Mouse (Mus musculus) G1E-ER4 (cell line): ENCODE results near the gene Cdkl5. TPM values are rescaled to one million over a fixed set of nuclear protein-coding genes. Genes with fewer than 3 reads are reported as not detected.

Experiments
- GATA1 ChIP-seq: IDR thresholded peaks from one replicate; pipeline ENCODE4 v1.8.0; 2012; ENCODE audit warnings: low read length, inconsistent platforms
- polyA plus RNA-seq: library from polyadenylated mRNA; stranded (reverse); fragments of >175 nt; gene quantifications from 2 replicates; pipeline ENCODE4 v1.2.3, GENCODE M21; 2012

Cdkl5 gene
- 0.11 and 0.21 TPM in 2 replicates for polyA plus RNA-seq

DNA sequence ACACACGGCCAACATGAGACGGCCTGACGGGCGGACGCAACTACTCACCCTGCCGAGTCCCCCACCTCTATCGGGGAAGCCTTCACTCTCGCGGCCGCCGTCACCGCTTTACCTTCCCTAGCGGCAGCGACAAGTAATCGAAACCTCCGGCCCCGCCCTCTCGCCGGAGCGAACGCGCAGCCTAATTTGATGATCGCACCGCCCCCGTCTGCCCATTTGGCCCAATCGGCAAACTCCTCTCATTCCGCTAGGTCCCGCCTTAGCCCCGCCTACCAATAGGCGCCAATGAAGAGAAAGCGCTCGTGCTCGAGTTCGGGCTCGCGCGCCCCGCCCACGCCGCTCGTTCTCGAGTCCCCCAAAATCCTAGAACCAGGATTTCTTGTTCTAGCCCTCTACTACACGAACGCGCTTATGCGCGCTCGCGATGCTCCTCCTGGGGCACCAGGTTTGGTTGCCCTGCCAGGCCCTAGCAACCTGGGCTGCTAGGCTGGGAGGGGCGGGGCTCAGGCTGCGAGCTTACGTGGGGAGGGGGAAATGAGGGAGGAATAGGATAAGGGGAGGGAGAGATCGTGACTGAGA, at the start of gene Cdkl5:
TSS of gene Cdkl5 (minus strand) at position 162 of the 579 bp plus-strand sequence.
- TF ChIP-seq GATA1, result no peak

DNA sequence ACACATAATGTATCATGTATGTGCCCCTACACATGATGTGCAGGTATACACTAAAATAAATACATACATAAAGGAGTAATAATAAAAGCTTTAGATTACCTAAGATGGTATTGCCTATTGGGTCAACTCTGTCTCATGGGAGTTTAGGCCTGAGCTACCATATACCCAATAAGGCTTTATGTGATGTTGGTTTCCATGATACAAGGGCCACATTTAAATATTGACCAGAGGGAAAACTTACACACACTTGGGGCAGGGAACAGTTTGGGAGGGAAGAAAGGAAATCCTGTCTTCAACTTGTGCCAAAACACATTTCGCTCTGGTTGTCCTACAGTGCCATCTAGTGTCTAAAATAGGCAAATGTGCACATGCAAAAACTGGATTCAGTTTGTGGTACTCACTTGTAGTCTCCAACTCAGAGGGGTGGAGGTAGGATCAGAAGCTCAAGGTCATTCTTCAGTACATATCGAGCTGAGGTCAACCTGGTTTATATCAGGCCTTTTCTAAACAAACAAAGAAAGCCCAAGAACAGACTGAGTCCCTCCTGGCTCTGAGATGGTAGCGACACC, 38.8 kb upstream of the Cdkl5 start:
- TF ChIP-seq GATA1, result no peak

DNA sequence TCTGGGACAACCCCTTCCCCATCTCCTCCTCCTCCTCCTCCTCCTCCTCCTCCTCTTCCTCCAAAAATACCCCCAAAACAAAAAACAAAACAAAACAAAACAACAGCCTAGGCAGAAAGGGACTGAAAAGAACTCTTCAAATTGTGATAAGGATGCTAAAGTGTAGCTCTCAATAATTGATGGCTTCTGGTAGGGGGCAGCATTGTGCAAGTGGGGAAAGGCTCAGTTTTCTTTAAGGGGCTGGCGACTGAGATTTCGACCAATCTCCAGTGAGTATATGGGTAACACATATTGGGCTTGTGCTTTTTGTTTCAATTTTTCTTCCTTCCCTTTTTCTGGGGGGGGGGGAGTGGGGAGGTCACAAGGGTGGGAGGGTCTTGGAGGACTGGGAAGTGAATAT, 37.9 kb upstream of the Cdkl5 start:
- no peak for TF ChIP-seq GATA1

DNA sequence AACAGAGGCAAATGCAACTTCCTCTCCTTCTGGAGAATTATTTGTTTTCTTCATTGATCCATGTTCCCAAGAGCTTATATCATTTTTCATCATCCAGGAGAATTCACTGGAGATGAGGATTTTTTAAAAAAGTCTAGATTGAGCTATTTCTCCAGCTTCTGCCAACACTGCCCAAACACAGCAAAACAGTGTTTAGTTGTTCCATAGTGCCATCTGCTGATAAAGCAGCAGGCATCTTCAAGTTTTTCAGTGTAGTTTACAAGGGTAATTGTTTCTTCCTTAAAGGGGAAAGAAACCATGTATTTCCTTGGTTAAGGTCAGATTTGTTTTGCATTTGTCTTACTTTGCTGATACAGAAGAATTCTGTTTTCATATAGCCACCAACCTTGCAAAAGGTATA, 35.7 kb upstream of the Cdkl5 start:
- TF ChIP-seq GATA1, result no peak

DNA sequence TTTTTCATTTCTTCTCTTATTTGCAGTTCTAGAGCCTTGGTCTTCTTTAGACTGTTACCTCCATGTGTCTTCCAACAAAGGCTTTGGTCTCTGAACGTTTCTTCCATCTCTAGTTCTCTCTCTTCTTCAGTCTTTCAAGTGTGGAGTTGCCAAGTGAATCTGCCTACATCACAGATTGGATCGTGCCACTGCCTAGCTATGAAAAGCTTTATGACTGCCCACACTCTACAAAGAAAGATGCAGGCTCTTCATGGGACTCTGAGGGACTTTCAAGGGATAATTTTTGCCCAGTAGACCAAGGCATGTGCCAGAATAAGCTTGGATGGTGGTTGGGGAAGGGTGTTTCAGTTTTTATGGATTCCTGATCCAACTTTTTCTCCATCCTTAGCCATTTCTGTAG, 30.0 kb upstream of the Cdkl5 start:
- no peak for TF ChIP-seq GATA1

DNA sequence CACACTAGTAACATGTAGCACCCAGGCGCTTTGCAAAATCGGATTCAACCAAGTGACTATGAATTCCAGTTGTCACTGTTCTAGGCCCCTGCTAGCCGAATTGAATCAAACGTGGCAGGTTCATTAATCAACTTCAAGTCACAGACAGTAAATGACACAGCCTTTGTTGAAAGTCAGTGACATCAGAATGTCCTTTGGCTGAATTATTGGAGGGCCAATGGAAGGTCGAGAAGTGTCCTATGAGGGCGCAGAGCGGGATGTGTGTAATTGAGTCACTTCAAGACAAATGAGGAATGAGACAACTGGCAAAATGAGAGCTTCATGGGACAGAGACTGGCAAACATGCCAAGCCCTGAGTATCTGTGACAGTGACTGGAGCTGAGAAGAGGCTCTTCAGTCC, 27.0 kb upstream of the Cdkl5 start:
- TF ChIP-seq GATA1, result no peak

DNA sequence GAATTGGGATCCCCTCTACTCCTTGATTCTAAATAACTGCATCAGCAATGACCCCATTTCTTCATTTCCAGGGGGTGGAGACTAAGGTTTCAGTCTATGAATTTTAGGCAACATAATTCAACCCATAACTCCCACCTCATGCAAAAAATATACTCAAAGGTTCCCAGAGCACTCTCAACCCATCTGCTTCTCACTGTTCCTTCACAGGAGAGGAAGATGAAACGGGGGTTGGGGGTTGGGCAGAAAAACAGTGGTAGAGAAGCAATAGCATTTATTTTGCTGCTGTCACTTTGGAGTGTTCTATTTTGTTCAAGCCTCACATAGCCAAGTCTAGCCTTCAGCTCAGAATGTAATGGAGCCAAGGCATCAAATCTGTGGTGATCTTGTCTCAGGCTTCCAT, 23.7 kb upstream of the Cdkl5 start:
- TF ChIP-seq GATA1, result no peak

DNA sequence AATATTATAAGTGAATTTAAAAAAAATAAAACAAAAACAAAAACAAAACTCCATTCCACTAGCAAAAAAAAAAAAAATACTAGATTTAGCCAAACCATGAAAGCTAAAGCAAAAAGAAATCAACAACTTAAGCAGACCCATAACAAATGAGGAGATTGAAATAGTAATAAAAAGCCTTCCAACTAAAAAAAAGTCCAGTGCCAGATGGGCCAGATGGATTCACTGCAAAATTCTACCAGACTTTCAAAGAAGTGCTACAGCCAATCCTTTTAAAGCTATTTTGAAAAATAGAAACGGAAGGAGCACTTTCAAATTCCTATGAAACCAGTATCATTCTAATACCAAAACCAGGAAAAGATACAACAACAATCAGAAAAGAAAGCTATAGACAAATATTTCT, 11.8 kb upstream of the Cdkl5 start:
- no peak for TF ChIP-seq GATA1

DNA sequence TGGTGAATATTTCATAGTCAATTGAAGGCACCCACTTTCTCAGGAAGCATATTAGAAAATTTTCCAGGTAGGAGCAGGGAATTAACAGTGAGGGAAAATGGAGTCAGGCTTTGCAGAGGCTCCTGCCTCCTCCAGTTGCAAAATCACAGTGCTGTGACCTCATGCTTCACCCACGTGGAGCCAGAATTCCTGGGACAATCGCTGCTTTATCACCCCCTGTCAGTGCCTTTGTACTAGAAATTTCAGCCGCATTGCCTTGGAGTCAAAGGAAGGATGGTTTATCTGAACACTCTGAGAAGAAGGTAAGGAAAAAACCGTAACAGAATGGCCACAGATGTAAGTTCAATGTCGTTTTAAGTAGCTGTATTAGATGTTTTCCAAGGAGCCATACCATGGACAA, 1.5 kb upstream of the Cdkl5 start:
- no peak for TF ChIP-seq GATA1

DNA sequence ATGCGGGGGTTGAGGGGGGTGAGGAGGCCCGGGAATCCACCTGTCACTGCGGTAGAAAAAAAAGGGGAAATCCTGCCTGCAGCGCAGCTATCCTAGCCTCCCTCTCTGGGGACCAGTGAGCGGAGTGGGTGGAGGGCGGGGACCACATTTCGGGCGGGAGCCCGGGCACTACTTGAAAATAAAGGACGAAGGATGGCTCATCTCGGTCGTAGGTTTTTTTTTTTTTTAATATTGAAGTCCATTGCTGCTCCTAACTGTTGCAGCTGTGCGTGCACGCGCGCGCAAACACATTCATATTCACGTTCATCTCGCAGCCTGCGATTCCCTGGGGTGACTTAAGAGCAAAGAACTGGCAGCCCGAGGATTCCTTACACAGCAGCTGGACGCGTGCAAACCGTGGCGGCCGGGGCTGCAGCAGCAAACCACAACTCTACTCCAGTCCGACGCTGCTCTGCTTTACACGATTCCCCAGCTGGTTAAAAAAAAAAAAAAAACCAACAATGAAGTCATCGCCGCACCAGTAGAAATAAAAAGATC, 695 bp upstream of the Cdkl5 start:
- no peak for TF ChIP-seq GATA1

DNA sequence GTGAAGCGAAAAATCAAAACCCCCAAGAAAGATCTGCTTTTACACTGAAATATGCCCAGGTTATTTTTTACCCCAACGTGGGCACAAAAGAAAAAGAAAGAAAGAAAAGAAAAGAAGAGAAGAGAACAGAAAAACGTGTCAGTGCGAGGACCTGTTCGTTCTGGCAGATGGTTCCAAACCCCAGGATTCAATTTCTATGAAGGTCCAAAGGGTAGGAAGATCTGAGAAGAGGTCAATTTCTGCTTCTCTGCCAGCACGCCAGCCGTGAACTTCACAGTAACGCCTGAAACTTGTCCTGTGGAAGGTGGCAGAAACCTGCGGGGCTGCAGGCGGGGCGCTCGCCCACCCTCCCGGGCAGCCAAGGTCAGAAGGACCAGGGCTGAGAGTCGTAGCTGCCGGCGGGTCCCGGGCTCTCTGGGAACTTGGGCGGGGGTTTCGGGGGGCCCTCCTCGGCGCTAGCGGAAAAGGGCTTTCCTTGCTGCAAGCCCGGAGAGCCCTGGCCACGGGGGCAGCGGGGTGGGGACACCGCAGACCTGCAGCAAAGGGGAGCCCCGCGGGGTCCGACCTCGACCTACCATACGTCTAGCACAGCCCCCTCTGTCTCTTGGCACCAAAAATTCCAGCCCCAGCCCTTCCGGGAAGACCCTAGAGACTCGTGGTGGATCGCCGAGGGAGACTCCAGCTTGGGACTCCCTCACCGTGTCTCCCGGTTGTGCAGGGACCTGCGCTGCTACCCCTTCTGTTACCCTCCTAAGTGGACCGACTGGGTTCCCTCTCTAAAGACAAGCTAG, 560 bp downstream of the Cdkl5 start:
- no peak for TF ChIP-seq GATA1

DNA sequence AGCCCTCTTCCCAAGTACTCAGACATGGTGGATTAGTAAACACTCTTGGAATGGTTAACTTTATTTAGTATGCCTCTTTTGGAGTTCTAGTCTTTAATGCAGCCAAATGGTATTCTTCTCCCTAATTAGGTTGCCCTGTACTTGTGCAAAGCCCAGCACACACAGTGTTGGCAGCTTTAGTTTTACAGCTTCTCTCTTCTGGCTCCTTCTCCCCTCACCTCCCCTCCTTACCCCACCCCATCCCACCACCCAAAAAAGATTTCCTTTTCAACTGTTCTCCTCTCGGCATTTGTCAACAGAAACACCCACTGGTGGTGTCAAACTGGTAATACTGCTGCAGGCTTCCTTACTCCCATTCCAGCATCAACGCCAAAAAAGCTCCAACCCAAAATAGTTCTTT, 1.8 kb downstream of the Cdkl5 start:
- no peak for TF ChIP-seq GATA1

DNA sequence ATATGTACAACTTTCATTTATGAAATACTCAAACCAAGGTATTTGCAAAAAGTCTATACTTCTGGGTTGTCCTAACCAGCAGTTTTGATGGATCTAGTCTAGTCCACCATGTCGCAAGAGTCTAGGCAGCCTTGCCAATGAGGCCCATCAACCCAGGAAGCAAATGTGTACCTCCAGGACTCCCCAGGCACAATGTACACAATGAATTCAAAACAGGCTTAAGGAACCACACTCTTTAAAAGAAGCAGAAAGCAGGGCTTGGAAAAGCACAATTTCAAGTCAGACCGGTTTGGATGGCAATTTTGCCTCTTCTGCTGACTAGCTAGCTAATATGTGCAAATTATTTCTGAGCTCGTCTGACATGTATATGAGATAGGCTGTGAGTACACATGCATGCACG, 4.2 kb downstream of the Cdkl5 start:
- TF ChIP-seq GATA1, result no peak

DNA sequence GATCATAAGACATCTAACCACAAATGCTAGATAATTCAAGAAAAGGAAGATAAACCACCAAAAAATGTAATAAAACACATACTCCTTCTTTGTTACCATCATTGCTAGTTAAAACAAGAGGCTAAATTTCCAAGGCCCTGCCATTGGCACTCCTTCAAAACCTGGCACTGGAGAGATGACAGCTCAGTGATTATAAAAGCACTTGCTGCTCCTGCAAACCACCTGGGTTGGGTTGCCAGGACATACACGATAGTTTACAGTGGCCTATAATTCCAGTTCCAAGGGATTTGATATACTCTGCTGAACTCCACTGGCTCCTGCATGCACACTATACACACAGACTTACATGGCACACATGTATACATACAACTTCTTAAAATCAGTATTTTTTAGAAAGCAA, 16.6 kb downstream of the Cdkl5 start:
- no peak for TF ChIP-seq GATA1

DNA sequence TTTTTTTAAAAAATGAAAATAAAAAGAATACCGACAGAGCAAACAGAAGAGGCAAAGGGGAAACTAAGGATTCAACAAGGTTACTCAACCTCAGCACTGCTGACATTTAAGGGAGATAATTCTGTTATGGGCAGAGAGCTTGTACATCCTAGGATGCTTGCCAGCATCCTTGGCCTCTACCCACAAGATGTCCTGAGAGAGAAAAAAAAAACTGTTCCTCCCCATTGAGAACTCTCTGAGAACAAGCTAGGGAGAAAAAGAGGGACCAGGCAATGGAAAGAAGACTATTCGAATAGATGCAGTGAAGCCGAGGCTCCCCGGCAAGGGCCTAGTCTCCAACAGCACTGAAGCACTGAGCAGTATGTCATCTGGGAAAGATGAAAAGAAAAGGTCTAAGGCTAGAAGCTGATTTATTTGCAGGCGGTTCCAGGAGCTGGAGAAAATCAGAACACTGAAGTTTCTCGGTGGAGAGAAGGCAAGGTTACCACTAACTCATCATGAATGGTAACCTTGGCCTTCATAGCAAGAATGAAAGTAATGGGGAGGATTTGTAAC, 22.4 kb downstream of the Cdkl5 start:
- no peak for TF ChIP-seq GATA1

DNA sequence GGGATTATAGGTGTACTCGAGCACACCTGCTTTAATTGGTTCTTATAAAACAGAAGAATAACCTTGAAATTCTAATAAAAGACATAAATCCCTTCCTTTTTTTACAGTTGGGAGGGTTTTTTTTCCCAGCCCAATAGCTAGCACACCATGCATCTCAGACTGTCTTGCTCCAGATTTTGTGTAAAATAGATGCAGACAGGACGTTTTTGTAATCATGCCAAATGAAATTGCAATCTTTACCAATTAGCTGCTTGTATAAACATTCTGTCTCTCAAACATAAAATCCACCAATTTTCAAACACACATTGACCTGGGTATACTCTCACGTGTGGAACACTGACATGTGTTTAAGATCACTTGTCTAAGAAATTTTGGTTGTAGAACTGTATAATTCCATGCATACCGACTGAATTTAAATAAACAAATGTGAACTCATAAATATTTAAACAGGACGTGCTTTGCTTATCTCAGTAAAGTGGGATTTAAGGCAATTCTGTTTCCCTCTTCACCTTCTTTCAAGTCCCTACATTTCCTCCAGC, 35.8 kb downstream of the Cdkl5 start:
- no peak for TF ChIP-seq GATA1

DNA sequence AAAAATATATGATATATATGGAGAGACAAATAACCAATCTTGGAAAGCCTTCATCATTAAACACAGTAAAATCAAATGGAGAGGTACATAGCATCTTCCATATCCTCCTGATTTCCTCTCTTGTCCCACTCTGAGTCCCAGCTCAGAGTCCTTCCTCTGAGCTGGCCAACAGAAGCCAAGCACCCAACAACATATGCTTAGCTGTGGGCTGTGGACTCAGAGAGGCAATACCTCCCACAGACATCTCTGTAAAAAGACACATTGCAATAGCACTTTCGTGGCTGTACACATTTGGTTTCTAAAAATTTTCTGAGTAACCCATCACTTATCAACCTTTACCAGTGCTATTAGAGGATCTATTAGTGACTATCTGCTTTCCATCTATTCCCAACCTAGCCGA, 44.9 kb downstream of the Cdkl5 start:
- no peak for TF ChIP-seq GATA1
